Mouse (Mus musculus): ENCODE results near the gene Cfap52.

- TF ChIP-seq CTCF (conservative IDR thresholded peaks at IDR 0.05; ENCODE audit: insufficient read depth, insufficient read length, low read depth, low read length): no peak
- no peak for TF ChIP-seq POLR2A (IDR thresholded peaks at IDR 0.05; ENCODE audit: low read depth, low read length)
Observed at GRCm38 (mm10) chr11:67995965-67996364, 30.5 kb upstream of the Cfap52 start.
